Mouse (Mus musculus) heart, postnatal 0 days (tissue): ENCODE results near the gene Fam189a1.

ENCODE experiments used
- CTCF ChIP-seq: IDR thresholded peaks from 2 replicates; pipeline ENCODE4 v1.5.1; 2016; ENCODE audit warnings: antibody characterized with exemption, control low read depth, low read depth
- EP300 ChIP-seq: IDR thresholded peaks from 2 replicates; pipeline ENCODE4 v1.6.1; 2016; ENCODE audit warnings: antibody characterized with exemption, low read depth

- TF ChIP-seq CTCF (no peak), EP300 (no peak)
Observed at GRCm38 (mm10) chr7:65206021-65206420, 49.7 kb upstream of the Fam189a1 start.
